Mouse (Mus musculus): ENCODE results near the gene Mrpl27.

- TF ChIP-seq CTCF (IDR thresholded peaks at IDR 0.05; ENCODE audit: control insufficient read depth, insufficient read depth, insufficient read length) (no peak), CEBPB (IDR thresholded peaks at IDR 0.05; ENCODE audit: low read depth) (no peak), MAX (IDR thresholded peaks at IDR 0.05) (no peak), USF1 (IDR thresholded peaks at IDR 0.05; ENCODE audit: low read depth) (no peak), MYOG (IDR thresholded peaks at IDR 0.05; ENCODE audit: control insufficient read depth, extremely low read depth, insufficient read length) (no peak), MYOD1 (IDR thresholded peaks at IDR 0.05; ENCODE audit: control insufficient read depth, insufficient read length, low read depth) (no peak)
Measured at GRCm38 (mm10) chr11:94702216-94702610, 48.6 kb downstream of the Mrpl27 start.
